Mouse (Mus musculus) lung, adult 2 months (tissue): Measurements from ENCODE around the gene Keg1.

Experiments
- CTCF ChIP-seq: fragments of 200-500 bp; IDR thresholded peaks from 2 replicates; pipeline ENCODE4 v1.5.1; 2011; ENCODE audit warnings: mild to moderate bottlenecking, low read length, control low read depth; ENCODE audit not compliant: insufficient read depth
- POLR2A ChIP-seq: fragments of 200-500 bp; IDR thresholded peaks from 2 replicates; pipeline ENCODE4 v1.6.1; 2011; ENCODE audit warnings: low read depth, mild to moderate bottlenecking, control low read depth, low read length, borderline replicate concordance; ENCODE audit errors: extremely low read depth

DNA sequence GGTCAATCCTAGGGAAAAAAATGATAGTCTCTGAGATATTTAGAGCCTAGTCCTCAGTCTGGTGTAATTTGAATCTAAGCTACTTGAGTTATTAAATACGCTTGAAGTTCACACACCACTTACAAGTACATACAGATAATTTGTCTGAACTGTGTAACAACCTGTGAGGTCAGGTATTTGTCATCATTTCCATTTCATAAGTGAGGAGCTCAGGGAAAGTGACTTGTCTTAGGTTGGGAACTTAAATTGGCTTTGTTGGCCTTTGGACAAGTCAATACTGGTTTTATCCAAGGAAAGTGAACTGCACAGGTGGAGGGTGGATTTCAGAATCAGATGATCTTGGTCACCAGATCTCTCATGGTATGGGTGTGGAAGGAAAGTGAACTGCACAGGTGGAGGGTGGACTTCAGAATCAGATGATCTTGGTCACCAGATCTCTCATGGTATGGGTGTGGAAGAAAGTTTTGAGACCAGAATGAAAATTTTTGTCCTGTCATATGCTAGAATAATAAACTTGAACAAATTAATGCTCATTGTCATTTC lies 63.4 kb downstream of the Keg1 start:
- TF ChIP-seq CTCF (no peak), POLR2A (no peak)
